Mouse (Mus musculus): ENCODE data around the gene Phf14.

The Phf14 gene

DNA sequence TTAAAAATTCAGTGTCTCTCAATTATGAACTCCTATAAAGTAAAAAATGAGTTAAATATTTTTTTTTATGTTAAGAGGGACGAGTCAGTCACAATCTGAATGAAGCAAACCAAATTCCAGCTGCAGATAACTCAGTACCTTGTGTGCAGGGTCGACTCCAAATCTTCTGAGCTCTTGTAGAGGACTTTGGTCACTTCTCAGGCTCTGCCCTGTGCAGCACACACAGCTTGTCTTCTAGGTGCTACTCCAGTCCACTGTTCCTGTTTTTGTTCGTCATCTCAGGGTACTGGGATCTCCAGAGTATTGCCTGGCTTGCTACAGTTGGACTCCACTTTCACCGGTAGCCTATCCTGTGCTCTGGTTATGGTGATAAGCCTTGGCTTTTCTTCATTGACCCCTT lies 113.1 kb downstream of the Phf14 start:
- DNase-seq (ENCODE audit: low read depth, low spot score), result no peak

DNA sequence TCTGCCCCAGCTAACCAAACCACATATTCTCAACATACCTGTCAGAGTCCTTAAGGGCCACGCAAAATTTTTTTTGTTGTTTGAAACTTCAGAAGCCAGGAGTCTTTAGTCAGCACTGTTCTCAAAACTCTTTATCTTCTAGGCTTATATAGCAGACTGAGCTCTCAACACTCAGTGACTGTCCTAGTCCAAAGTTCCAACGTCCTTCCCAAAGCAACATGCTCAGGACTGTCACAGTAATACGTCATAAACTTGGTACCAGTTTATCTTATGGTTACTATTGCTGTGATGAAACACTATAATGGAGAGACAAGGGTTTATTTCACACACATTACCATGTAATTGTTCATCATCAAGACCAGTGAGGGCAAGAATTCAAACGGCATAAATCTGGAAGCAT lies 113.9 kb downstream of the Phf14 start:
- DNase-seq (ENCODE audit: low read depth, low spot score), result no peak

DNA sequence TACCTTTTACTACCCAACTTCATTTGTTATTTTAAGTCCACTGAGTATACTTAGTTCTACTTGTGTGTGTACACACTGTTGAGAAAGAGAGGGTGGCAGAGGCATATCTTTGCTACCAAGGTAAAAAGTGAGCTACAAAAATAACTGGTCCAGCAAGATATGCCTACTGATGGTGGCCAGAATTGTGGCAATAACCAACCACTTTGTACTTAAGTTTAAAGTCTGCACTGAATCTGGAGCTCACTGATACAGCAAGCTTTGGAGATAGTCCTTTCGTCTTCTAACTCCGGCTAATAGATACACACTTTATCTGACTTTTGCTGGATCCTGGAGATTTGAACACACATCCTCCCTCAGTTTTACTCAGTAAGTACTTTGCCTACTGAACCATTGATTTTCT lies 115.8 kb downstream of the Phf14 start:
- DNase-seq (ENCODE audit: low read depth, low spot score), result no peak

DNA sequence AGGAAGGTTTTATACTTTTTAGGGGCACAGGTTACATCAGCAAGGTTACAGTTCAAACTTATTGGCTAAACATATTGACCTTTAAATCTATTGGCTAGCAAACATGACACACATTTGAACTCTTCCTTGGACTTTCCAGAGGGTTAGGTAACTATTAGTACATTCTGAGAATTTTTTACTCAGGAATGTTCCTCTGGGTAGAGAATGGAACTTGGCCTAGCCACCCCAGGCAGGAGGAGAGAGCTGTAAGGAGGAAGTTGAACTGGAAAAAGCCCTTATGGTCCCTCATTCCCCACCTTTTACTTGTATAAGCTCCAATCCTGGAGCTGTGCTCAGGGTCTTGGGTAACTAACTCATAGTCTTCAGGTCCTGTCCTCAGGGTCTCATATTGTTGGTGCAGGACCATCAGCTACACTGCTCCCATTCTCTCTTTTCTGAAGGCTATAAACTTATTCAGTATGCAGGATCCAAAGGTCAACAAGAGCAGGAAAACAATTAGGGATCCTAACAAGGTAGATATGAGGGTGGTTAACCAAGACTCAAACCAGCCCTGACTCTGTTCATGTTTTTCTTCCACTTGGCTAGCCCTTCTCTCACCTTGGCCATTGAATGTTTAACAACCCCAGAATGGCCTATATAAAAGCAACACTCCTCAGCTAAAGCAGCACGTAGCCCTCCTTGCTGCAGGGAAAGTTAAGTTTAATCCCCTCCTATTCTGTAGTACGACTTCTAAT lies 119.4 kb downstream of the Phf14 start:
- DNase-seq (ENCODE audit: low read depth, low spot score), result no peak

DNA sequence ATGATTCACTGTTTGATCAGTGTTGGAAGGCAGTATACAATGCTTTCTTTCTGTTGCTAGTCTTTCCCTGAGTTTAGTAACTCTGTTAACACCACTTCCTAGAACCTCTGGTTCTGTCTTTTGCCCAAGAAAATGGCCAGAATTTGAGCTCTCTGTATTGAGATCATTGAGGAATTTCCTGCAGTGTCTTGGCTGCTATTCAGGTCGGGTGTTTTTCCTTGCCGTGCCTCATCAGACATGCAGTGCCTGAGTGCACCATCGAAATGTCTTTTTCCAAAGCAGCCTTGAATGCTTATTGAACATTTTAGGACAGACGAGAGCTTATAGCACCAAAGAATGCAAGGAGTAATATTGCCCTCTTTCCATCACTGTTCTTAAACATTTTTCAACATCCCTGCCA lies 127.0 kb downstream of the Phf14 start:
- no peak for DNase-seq (ENCODE audit: low read depth, low spot score)

DNA sequence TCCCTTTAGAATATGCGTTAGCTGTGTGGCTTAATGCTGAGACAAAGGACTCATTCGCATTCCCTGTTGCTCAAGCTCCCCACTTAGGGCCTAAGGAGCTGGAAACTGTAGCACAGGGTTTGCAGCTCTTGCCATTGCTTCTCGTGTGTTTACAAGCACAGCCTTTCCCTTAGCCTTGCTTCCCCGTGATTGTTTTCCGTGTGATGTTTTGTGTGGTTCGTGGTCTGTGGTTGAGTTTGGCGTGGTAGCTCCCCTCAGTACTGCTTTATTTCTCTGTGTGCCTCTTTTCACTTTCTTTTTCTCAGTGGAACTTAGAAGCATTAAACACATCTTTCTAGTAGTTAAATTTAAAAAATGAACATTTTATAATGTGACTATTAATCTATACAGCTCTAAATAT lies 130.7 kb downstream of the Phf14 start:
- DNase-seq (ENCODE audit: low read depth, low spot score), result no peak

DNA sequence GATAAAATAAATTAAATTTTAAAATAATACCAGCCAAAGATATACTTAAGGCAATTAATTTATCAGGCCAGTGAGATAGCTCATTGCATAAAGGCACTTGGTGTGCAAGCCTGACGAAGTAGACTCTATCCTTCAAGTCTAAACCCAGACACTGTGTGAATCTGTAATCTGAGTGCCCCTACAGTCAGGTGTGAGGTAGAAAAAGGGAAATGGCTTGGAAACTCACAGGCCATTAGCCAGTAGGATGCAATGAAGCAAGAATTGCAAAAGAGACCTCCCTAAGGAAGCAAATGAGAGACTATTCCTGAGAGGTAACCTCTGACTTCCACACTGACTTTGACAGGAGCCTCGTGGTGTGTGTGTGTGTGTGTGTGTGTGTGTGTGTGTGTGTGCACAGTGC lies 145.3 kb downstream of the Phf14 start:
- DNase-seq (ENCODE audit: low read depth, low spot score), result no peak

DNA sequence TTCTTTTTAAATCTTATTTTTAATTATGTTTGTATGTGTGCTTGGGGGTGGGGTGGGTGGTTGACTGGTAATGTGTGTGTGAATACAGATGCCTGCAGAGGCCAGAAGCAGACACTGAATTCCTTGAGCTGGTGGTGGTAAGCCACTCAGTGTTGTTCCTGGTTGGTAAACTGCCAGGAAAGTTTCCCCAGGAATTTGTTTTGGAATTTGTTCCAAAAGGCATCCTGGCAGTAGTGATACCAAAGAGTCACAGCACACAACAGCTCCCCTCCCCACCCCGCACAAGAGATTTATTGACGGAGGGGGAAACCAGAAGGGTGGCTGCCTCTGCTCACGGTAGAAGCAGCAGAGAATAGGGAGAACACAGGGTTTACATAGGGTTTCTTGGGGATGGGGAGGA lies 146.5 kb downstream of the Phf14 start:
- DNase-seq (ENCODE audit: low read depth, low spot score), result no peak

DNA sequence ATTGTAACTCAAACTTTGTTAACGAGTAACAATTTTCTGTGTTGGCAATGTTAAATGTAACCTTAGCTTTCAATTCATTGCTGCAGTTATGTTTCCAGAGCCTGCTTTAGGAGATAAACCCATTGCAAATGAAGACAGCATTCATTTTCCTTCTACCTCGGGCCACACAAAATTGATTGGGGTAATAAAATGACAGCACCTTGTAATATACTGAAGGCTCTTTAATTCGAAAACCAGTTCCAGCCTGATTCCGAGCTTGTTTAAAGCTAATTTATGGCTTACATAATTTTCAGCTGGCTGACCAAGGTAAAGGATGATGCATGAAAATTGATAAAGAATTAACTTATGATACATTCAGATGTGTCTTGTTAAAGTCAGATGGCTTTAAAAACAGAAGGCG lies 151.1 kb downstream of the Phf14 start:
- DNase-seq (ENCODE audit: low read depth, low spot score), result no peak

DNA sequence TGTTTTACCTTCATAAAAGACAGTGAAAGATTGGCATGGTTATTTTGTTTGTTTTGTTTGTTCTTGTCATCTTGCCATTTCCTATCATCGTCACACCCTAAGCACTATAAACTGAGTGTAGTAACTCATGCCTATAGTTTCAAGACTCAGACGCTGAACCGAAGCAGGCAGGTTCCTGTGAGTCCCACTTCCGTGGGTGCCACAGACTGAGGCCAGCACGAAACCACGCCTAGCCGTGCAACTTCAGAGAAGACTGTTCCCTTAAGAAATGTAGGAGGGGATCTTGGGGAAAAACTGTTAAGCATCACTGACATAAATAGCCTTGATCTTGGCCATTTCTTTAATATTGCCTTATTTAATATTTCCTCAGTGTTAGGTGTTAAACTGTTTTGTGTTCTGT lies 152.4 kb downstream of the Phf14 start:
- DNase-seq (ENCODE audit: low read depth, low spot score), result no peak

DNA sequence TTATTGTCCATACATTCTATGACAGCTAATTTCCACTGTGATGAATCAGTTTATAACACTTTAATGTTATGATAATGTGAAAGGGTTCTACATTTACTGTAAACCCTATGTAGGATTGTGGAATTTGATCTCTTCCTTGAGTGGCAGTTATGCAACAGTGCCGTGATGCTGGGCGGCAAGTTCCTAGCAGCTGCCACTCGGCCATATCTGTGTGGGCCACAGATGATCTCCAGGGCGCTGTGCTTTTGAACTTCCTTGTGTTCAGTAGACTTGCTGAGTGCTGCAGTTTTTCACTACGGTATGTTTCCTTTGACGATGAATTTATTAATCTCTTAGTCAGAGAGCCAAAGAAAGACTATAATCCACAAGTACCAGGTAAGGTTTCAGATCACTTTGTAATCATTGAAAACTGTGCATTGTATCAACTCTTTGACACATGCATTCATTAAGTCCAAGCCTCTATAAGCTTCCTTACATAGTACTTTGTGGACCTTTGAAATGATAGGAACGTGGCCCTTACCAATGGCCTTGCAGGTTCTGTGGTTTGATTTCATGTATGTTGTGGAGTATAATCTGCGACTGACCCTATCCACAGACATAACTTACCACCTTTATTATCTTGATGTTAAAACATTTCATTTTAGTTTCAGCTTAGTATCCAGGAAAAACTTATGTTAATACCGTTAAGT lies 153.0 kb downstream of the Phf14 start:
- DNase-seq (ENCODE audit: low read depth, low spot score), result no peak

DNA sequence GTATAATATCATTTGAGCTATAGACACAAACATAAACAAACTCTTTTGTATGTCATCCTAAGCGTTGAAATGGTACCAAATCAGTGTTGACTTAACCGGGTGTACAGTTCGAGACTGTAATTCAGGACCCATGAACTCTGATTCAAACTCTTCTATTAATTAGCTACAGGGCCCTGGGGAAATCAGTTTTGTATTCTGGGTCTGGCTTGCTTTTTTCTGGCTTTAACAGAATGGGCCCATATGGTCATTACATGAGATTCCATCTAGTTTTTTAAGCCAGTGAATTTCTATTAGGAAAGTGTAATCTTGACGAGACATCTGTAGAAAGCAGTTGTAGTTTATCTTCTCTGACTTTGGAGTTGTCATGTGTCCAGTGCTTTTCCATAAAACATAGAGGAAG lies 160.3 kb downstream of the Phf14 start:
- no peak for DNase-seq (ENCODE audit: low read depth, low spot score)

DNA sequence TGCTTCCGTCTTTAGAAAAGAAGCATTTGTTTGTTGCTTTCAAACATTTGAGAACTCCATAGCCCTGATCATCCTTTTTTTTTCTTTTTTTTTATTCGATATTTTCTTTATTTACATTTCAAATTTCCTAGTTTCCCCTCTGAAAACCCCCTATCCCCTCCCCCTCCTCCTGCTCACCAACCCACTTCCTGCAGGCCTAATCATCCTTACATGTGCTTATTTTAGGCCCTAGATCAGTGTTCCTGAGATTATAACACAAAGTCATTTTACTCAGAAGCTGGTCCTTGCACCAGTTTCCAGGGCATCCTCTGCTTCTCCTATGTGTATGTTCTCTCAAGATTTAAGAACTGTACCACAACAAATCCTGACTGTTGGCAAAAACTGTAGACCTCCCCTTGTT lies 161.7 kb downstream of the Phf14 start:
- no peak for DNase-seq (ENCODE audit: low read depth, low spot score)

DNA sequence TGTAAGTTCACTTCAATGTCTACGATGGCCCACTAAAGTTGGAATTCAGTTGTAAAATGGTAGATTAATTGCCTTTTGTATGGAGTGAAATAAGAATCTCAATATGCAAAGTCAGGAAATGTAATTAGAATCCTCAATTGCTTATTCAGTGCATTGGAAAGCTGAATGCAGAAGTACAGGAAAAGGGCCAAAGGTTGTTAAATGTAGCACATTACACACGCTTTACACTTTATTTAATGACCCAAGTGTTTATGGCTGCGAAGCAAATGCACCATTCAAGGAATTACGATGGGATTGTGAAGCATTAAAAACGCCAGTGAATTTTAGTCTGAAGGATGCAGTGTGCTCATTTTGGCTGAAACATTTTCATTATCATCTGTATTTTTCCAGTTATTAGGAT lies 167.0 kb downstream of the Phf14 start:
- no peak for DNase-seq (ENCODE audit: low read depth, low spot score)

DNA sequence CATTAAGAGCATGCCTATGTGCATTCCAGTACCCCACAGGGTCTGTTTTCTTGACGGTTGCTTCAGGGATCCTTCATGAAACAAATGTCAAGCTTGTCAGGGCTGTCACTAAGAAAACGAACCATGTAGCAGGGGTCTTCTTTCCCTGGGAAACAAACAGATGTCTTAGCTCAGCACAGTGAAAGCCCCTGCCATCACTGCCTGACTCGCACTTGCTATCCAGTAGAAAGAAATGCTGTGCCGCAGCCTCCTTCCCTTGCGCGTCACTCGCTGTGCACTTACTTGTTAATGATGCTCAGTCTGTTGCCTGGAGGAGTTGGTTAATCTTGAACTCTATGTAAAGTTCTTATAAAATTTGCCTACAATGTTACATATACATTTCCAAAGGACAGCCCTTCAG lies 169.7 kb downstream of the Phf14 start:
- no peak for DNase-seq (ENCODE audit: low read depth, low spot score)

DNA sequence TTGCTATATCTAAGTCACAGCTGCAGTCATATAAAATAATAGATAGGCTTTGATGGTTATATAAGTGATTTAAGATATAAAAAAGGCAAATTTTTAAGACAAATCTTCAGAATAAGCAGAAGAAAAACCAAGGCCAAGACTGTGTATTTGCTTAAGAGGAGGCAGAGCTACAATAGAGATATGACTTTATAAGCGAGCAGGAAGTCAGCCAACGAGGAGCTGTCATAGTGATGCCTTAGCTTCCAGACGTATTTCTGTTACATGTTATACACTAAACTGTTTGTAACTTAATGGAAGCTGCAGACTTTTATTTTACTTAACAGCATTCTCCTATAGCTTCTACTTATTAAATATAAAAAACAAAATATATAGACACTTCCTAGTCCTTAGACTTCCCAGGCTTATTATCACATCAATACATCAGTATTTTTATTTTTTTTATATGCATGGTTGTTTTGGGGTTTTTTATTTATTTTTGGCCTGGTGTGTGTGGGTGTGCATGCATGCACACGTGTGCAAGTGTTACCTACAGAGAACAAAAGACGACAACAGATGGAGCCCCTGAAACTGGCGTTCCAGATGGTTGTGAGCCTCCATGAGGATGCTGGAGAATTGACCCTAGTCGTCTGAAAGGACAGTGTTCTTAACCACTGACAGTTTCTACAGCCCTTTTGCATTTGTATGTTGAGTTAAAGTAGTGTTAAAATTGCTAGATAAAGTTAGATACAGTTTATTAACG lies 170.4 kb downstream of the Phf14 start:
- DNase-seq (ENCODE audit: low read depth, low spot score), result no peak

DNA sequence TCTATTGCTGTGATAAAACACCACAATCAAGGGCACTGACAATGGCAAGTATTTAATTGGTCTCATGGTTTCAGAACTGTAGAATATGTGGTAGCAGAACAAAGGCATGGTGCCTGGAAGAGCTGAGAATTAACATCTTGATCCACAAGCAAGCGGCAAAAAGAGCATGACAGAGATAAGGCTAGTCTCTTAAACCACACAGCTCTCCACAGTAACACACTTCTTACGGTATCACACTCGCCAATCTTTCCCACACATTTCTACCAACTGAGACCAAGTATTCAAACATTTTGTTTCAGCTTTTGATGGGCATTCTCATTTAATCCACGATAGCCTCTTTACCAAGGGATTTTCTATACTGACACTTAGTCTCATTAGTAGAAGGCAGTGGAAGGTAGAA lies 171.7 kb downstream of the Phf14 start:
- no peak for DNase-seq (ENCODE audit: low read depth, low spot score)

DNA sequence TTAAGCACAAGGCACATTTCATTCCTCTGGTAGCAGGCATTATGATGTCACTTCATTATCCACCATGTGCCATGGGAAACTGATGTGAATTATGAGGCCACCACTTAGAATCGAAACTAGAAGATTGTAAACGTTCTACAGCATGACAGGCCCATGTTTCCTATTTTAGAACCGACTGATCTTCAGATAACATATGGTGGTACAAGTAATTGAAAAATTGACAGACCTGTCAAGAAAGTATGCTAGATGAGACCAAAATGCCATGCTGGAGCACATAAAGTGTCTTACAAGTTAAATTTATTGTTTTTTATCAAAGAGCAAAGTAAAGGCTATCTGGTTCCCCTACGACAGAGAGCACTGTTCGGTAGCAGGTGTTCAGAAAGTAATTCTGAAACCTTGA lies 172.8 kb downstream of the Phf14 start:
- DNase-seq (ENCODE audit: low read depth, low spot score), result no peak

DNA sequence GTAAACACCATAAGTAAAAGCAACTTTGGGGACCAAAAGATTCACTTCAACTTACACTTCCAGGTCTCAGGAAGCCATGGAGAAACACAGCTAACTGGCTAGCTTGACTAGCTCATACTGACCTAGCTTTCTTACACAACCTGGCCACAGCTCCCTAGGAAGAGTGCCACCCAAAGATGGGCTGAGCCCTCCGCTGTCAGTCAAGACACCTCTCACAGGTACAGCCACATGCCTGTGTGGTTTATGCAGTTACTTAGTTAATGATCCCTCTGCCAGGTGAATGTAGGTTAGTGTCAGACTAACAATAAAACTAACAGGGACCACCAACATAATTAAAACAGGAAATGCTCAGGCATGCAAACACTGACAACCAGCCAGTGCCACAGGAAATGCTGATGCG lies 174.1 kb downstream of the Phf14 start:
- no peak for DNase-seq (ENCODE audit: low read depth, low spot score)

DNA sequence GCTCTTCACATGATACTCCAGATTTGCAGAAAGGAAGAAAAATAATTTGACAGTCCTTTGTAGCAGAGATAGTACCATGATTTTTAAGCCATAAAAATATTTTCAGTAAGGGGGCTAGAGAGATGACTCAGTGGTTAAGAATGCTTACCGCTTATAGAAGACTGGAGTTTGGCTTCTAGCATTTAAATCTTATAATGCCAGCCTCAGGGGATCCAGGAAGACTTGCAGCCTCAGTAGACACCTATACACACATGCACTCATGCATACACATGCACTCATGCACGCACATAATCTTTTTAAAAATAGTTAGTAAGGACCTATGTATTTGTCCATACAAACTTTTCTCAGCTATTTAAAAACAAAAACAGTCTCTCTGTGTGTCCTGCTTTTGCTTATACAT lies 174.5 kb downstream of the Phf14 start:
- no peak for DNase-seq (ENCODE audit: low read depth, low spot score)

DNA sequence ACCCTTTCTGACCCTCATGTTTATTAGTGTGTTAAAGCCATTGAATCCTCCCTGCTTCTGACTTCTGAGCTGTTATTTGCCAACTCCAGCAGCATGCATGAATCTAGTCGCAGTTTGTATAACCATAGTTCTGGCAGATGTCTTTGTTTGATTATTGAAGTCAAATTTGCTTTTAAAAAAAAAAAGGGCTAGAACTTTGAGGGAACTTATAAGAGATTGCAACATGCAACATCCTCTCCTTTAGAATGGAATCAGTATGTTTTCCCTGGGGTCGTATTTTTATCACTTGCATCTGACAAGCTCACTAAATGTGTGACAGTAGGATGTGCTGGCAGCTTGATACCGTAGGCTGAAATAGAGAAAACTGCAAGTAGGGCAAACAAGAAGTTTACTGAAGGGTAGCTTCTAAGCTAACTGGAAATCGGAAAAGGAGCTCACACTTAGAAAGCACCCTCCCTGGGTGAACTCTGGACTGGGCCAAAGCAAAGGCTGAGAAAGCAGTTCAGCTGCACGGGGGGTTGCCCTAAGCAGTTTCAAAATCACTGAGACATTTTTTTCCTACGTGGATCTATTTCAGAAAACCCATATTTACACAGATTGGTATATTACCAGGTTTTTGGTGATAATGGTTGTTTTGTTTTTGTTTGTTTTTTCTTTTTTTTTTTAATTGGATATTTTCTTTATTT lies 175.1 kb downstream of the Phf14 start:
- DNase-seq (ENCODE audit: low read depth, low spot score), result no peak

DNA sequence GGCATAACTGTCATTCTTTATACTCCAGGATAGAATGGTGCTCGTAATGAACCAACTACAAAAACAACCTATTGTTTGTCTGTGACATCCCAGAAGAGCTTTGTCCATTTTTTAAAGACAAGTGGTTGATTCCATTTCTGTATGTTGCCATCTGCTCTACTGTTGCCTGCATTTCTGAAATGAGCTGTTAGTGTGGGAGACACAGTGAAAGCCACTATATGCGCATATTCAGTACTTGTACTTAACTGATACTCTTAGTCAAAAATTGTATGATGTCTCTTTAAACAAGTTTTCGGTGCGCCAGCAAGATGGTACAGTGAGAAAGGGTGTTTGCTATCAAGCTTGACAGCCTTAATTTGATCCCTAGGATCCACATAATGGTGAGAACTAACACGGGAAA lies 177.1 kb downstream of the Phf14 start:
- no peak for DNase-seq (ENCODE audit: low read depth, low spot score)

Measured in retina, postnatal 7 days (tissue).